Mouse (Mus musculus) Patski (cell line): ENCODE measurements at regions not wholly inside any gene's neighbourhood (a gene's known extent, or its start where the extent isn't known, plus 50 kb on each side); places are given as distances from the start of the nearest gene placed in this dataset.

Experiments
- ATAC-seq: fragments of 100-300 bp; one replicate; pipeline ENCODE4 v1.8.0; 2021
- CTCF ChIA-PET: fragments of 350-600 bp; sonication (Branson Sonifier 250); formaldehyde crosslinking; loops from one replicate; lab custom pipeline; 2022; ENCODE audit warnings: inconsistent platforms; lab: Charles Lee
- POLR2A ChIA-PET: fragments of 350-600 bp; sonication (Branson Sonifier 250); formaldehyde crosslinking; loops from one replicate; lab custom pipeline; 2022; ENCODE audit warnings: antibody characterized with exemption, inconsistent platforms; lab: Charles Lee
- DNase-seq: peaks from one replicate; pipeline ENCODE4 v3.0.0-alpha.2; 2011; ENCODE audit warnings: low read depth, low spot score
- H3K27me3 ChIP-seq: fragments of 371-371 bp; one replicate; pipeline ENCODE4 v1.5.1; 2021
- CTCF ChIP-seq: fragments of 100-300 bp; IDR thresholded peaks from one replicate; pipeline ENCODE4 v1.5.1; 2021
- in situ Hi-C: fragments of 300-500 bp; cut with MboI; formaldehyde crosslinking; loops from 3 replicates; pipeline ENCODE4 v1.11.1; 2018; ENCODE audit warnings: low pct_unique_long_range_greater_than_20kb, mixed read lengths

DNA sequence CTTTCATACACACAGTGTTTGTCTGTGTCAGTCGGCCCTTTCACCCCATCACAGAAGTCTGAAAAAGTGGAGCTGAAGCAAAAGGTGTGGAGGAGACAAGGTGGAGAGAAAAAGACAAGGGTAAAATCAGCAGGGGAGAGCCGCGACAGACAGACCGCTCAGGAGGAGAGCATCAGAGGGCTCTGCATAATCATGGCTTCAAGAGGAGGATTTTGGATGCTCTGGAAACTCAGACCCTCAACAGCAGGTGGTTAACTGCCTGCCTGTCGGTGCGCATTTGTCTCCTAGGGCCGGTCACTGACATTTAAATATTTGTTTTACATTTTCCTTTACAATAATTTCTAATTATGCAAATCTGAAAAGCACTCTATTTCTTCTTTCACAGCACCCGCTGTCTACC, 100.6 kb upstream of the Zfp42 start:
- H3K27me3 ChIP-seq = peaks cover 3% of the 10 kb centered on the region
- no peak for TF ChIP-seq CTCF
- ChIA-PET POLR2A (no interaction called here), CTCF (no interaction called here)
- in situ Hi-C loops = no loop called here
- ATAC-seq = no peak
- DNase-seq = no peak

DNA sequence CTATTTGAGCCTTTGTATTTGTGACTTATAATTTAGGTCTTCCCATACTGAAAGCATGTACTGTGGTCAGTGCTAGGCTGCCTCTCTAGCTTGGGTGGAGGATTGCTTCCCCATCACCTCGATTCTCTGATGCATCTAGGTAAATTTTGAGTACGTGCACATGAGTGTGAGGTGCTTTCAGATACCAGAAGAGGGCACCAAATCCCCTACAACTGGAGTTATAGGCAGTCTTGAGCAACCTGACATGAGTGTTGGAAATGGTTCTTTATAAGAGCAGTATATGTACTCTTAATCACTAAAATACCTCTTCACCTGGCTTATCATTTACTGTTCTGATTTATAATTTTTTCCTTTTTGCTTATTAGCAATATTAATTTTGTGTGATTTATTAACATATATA, 86.3 kb upstream of the Zfp42 start:
- H3K27me3 ChIP-seq = peaks cover 8% of the 10 kb centered on the region
- ChIA-PET POLR2A (no interaction called here), CTCF (no interaction called here)
- in situ Hi-C loops = no loop called here
- ATAC-seq (no peak), DNase-seq (no peak)
- peak; percentile 10 for TF ChIP-seq CTCF

DNA sequence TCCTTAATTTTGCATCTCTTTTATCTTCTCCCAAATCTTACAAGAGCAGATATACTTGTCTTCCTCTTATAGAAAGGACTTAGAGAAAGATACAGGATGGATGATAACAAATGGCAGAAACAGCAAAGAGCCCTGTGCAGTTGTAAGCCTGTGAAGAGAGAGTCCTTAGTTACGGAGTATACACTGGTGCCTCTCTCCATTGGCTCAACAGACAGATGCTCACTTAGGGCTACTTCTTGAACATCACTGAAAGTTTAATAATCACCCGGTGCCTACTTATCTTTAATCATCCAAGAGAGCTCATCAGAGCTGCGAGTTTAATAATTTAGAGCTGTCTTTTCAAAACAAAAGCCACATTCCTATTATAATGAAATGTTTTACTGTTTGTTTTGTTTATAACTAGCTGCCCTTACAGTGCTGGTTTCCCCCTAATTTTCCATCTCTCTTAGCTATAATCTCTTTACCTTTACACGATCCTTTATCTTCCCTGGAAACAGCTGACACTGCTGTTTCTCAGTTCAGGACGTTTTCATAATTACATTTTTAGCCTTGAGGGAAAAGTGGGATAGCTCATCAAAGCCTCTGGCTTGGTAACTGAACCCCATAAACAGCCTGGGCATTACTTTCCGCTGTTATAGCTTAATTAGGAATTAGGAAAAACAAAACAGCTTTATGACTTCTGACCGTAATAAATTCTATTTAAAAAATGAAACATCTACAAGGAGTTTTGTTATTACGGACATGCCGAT, 83.8 kb upstream of the Zfp42 start:
- CTCF ChIA-PET = no interaction called here
- in situ Hi-C loops = no loop called here
- POLR2A ChIA-PET = no interaction called here
- no peaks in the 10 kb centered on the region for H3K27me3 ChIP-seq
- no peak for DNase-seq
- TF ChIP-seq CTCF = no peak
- ATAC-seq = no peak
